Mouse (Mus musculus) testis, adult 2 months (tissue): ENCODE data around the gene Aebp2.

ENCODE experiments used
- CTCF ChIP-seq: fragments of 200-500 bp; IDR thresholded peaks from 2 replicates; pipeline ENCODE4 v1.5.1; 2012; ENCODE audit warnings: low read depth, mild to moderate bottlenecking, inconsistent platforms, low read length, moderate library complexity; ENCODE audit not compliant: control insufficient read depth, insufficient read depth, insufficient replicate concordance
- POLR2A ChIP-seq: fragments of 200-500 bp; IDR thresholded peaks from 2 replicates; pipeline ENCODE4 v1.6.1; 2012; ENCODE audit warnings: low read depth, mild to moderate bottlenecking, inconsistent platforms, low read length, moderate library complexity; ENCODE audit not compliant: control insufficient read depth

DNA sequence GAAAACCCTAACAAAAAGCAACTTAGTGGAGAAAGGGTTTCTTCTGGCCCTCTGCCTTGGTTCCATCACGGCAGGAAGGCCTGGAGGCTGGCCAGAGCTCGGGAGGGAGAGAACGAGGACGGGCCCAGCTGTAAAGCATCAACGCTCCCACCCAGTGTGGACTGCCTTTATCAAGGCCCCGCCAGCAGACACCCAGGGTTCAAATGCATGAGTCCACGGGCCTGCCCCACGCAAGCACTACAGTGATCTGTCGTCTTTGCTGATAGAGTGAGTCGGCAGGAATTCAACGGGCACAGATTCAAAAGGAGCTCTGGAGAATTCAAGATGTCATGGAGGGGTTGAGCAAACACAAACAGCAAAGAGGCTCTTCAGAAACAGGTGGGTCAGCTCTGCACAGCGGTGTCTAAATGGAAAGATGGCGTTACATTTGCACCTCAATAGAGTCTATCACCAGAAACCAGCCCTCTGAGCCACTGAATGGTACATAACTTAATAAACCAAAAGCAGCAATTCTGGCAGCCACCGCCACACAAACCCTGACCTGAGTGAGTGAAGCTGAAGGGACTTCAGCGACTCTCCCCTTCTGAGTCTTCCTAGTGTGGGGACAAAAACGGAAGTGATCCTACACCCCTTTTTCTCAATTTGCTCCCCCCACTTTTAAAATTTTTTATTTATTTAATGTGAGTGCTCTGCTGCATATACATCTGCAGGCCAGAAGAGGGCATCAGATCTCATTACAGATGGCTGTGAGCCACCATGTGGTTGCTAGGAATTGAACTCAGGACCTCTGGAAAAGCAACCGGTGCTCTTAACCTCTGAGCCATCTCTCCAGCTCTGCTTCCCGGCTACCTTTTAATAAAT lies 45.3 kb upstream of the Aebp2 start:
- TF ChIP-seq CTCF (no peak), POLR2A (no peak)
